Mouse (Mus musculus) erythroblast, embryonic 14.5 days (primary cell): ENCODE measurements around the gene Ddx28.

Source experiments
- GATA1 ChIP-seq: IDR thresholded peaks from 2 replicates; pipeline ENCODE4 v1.6.1; 2012; ENCODE audit warnings: low read length, inconsistent platforms, mixed read lengths
- TAL1 ChIP-seq: IDR thresholded peaks from 3 replicates; pipeline ENCODE4 v1.6.1; 2012; ENCODE audit warnings: low read length, inconsistent platforms, mixed read lengths

DNA sequence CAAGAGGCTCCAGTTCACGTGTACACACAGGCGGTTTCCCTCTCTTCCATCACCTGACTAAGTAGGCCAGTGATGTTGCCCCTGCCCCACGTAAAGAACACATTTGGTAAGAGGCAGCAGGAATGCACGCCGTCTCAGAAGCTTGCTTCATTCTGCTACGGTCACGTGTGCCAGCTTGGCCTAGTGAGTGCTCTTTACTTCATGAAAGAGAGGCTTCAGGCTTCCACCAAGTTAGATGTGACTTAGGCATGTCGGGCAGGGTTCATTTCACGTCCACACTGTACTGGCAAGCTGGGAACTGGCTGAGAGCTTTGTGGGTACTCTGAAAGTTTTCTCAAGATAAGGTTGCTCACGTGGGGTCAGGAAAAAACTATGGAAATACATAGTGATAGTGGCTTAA is 27.0 kb upstream of the Ddx28 start:
- TF ChIP-seq TAL1 (no peak), GATA1 (no peak)
